Mouse (Mus musculus) testis, adult 2 months (tissue): ENCODE results near the gene Cmpk2.

Experiments
- CTCF ChIP-seq: fragments of 200-500 bp; IDR thresholded peaks from 2 replicates; pipeline ENCODE4 v1.5.1; 2012; ENCODE audit warnings: low read depth, mild to moderate bottlenecking, inconsistent platforms, low read length, moderate library complexity; ENCODE audit not compliant: control insufficient read depth, insufficient read depth, insufficient replicate concordance
- POLR2A ChIP-seq: fragments of 200-500 bp; IDR thresholded peaks from 2 replicates; pipeline ENCODE4 v1.6.1; 2012; ENCODE audit warnings: low read depth, mild to moderate bottlenecking, inconsistent platforms, low read length, moderate library complexity; ENCODE audit not compliant: control insufficient read depth

DNA sequence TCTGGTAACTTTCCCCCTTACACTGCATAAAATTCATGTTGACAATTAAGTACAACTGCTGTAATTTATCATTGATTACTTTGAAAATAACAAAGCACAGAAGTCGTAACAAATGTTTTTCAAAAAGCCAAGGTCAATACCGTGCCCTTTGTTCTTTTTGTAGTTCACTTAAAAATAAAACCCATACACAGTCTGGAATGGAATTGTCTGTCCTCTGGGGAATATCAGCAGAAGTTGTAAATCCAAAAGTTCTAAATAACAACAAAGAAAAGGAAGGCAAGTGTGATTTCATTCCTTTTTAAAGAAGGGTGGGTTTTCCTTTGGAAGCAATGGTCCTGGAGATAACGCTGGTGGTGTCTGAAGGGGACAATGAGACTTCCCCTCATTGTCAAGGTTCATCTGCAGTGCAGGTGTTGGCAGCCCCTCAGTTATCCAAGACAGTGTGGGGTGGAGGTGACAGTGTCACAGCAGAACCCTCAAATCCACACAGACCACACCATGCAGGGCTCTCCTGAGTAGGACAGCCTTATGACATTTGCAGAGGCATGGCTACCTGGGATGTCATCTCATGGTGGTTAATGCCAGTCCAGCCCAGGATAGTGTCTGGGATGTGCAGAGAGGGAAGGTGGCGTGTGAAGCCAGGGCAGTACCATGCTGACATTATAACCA lies 22.5 kb upstream of the Cmpk2 start:
- TF ChIP-seq CTCF = no peak
- no peak for TF ChIP-seq POLR2A
